Mouse (Mus musculus) erythroblast, adult 5-6 weeks (primary cell): ENCODE results near the gene Wnt9b. TPM values are rescaled to one million over a fixed set of nuclear protein-coding genes. Genes with fewer than 3 reads are reported as not detected.

ENCODE experiments used
- ATAC-seq: replicated peaks from 2 replicates; pipeline ENCODE4 v1.8.0; 2016; ENCODE audit warnings: moderate number of reproducible peaks, mild to moderate bottlenecking, moderate TSS enrichment, inconsistent platforms; ENCODE audit not compliant: poor library complexity, low FRiP score, severe bottlenecking
- total RNA-seq, 2 experiments: library from RNA; stranded (forward) in 1 of 2; stranded (reverse) in 1 of 2; fragments of 150-400 nt in 1 of 2; fragments of 200-764, 138-1000 nt in 1 of 2; gene quantifications; 2 replicates each; pipeline versions ENCODE4 v1.2.3 to v1.2.4; 2015 to 2017; ENCODE audit warnings: low replicate concordance in 2 of 2

Gene Wnt9b
- total RNA-seq, 2 experiments from 2014 or later = not detected

DNA sequence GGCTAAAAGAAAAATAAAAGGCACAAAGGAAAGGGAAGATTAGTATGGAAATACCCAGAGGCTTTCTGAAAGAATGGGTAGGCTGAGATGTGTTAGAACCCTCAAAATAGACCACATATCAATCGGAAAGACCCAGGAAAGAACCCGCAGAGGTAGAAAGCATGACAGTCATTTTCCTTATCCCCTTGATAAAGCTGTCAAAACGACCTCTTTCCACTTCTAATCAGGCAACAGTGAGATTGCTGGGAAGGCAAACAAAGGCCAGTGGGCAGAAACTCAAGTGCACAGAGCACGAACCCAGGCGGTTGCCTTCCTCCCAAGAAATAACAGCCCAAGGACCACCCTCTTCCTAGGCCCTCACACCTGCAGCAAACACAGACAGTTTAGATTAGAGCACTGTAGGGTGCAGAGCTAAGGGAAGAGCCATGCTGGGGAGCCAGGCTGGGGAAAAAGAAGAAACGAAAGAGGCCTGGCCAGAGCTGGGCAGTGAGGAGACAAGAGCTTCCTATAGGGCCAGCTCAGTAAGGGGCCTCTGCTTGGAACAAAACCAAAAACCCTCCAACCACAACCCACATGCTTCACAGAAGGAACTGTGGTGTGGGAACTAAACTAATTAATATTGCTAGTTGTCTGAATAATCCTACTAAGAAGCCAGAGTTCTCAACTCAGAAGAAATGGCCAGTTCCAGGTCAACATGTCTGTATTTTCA lies 61.2 kb downstream of the Wnt9b start:
- no peak for ATAC-seq

DNA sequence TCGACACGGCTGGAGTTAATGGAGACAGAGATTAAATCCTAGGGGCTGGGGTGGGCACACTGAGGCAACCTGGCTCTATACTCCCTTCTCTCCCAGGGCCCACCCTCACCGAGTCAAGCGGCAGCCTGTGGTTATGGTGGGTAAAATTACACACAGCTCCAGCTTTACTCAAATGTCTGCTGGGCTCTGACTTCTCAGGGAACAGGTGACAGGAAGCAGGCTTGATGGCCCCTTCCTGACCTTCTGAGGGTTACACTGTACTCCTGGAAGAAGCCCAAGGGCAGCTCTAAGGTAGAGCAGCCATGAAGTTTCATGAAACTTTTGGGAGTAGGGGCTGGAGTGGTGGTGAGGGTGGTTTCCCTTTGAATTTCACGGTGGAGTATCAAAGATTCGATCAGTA lies 62.9 kb downstream of the Wnt9b start:
- no peak for ATAC-seq

DNA sequence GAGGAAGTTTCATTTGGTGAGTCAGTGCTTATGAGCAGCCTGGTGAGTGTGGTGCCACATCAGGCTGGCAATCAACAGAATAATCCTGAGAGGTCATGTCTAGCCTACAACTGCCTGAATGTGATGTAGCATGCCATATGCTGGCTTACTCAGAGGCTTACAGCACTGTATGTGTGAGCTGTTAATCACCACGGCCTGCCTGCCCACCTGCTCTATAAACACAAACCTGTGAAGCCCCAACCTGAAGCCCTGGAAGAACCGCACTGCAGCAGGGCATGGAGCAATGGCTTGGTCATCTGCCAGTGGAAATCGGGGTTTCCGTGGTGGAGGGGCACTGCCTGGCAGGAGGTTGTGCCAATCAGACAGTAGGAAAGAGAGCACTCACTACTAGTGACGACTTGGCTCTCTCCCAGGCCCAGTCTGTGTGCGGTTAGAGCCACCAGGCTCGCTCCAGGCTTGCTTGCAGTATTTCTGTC lies 64.3 kb downstream of the Wnt9b start:
- ATAC-seq = no peak

DNA sequence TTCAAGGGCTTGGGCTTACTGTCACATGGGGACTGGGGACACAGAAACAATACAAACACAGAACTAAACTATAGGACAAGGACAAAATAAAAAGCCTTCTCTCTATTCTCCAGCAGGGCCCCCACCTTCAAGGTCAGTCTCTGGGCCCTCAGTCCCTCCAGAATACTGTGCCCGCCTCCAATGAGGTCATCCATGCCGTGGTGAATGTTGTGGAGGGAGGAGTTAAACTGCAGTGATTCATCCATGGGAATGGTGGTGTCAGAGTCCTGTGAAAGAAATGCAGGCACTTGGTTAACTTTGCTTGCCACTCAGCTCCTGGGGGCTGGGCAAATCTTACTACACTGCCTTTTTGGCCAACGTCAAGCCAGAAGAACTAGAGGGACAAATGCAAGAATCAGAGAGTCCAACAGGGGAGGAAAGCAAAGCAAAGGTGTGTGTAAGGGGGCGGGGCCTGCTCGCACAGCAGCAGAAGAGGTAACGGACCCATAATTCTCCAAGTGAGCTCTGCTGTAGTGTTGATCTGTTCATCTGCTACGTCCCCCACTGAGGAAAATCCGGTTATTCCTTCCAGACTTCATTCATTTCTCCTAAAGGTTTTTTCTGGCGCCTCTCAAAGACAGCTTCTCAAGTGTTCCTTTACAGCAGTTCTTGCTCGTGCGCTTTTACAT lies 65.8 kb downstream of the Wnt9b start:
- ATAC-seq = no peak

Other genes with a start within 250 kb of the Wnt9b start
- gene Lrrc37a, start 245.2 kb downstream of the Wnt9b start, total RNA-seq (2015; ENCODE audit: low replicate concordance) = not detected in 2 replicates
- gene Lrrc37a, start 245.2 kb downstream of the Wnt9b start, total RNA-seq (2017; ENCODE audit: low replicate concordance) = not detected in 2 replicates
- gene Gm884, start 128.7 kb downstream of the Wnt9b start, total RNA-seq (2015; ENCODE audit: low replicate concordance) = not detected in 2 replicates
- gene Gm884, start 128.7 kb downstream of the Wnt9b start, total RNA-seq (2017; ENCODE audit: low replicate concordance) = not detected in 2 replicates
- not detected in 2 replicates for gene Lyzl6, start 110.9 kb downstream of the Wnt9b start, total RNA-seq (2015; ENCODE audit: low replicate concordance)
- not detected in 2 replicates for gene Lyzl6, start 110.9 kb downstream of the Wnt9b start, total RNA-seq (2017; ENCODE audit: low replicate concordance)
- gene Rprml, start 100.3 kb downstream of the Wnt9b start, total RNA-seq (2015; ENCODE audit: low replicate concordance) = not detected in 2 replicates
- gene Rprml, start 100.3 kb downstream of the Wnt9b start, total RNA-seq (2017; ENCODE audit: low replicate concordance) = not detected in 2 replicates
- gene Gosr2, start 51.9 kb downstream of the Wnt9b start, total RNA-seq (2015; ENCODE audit: low replicate concordance) = 8.8 and 11.7 TPM in 2 replicates
- 11.2 and 17.0 TPM in 2 replicates for gene Gosr2, start 51.9 kb downstream of the Wnt9b start, total RNA-seq (2017; ENCODE audit: low replicate concordance)
- gene Wnt3, start 24.3 kb upstream of the Wnt9b start, total RNA-seq (2015; ENCODE audit: low replicate concordance) = not detected in 2 replicates
- not detected in 2 replicates for gene Wnt3, start 24.3 kb upstream of the Wnt9b start, total RNA-seq (2017; ENCODE audit: low replicate concordance)
- 7.9 and 14.4 TPM in 2 replicates for gene Nsf, start 204.2 kb upstream of the Wnt9b start, total RNA-seq (2015; ENCODE audit: low replicate concordance)
- gene Nsf, start 204.2 kb upstream of the Wnt9b start, total RNA-seq (2017; ENCODE audit: low replicate concordance) = 13.5 and 14.5 TPM in 2 replicates
- gene Arf2, start 216.9 kb upstream of the Wnt9b start, total RNA-seq (2015; ENCODE audit: low replicate concordance) = 7.5 and 9.4 TPM in 2 replicates
- gene Arf2, start 216.9 kb upstream of the Wnt9b start, total RNA-seq (2017; ENCODE audit: low replicate concordance) = 9.9 and 10.5 TPM in 2 replicates